Comparison of ENCODE assay signal across 21 mouse cellular contexts in the genomic region with DNA sequence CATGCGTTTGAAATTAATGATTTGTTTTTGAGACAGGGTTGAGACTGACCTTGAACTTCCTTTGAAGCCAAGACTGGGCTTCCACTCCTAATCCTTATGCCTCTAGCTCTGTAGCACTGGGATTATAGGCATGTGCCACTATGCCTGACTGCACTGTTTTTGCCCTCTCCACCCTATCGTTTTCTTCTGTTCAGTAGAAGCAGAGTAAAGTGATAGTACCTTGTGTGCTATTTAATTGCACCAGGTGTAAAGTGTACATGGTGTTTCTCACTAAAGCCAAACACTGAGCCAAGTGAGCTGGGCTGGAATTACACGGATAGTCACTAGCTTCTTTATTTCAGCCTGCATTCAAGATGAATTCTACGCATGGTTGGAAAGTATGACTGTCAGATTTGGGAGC. TPM values are rescaled to one million over a fixed set of nuclear protein-coding genes. Genes with fewer than 3 reads are reported as not detected.
DNase-seq lines count a peak whose midpoint lies in the region; ATAC-seq and TF ChIP-seq lines count a peak whose summit lies in the region.
"Had no signal": no experiment of that assay in that cellular context is flagged by ENCODE, and none has a peak within 500 bp of the region (broad histone marks: within the 10 kb centered on the region; RNA-seq: fewer than 3 reads in every experiment).

No protein-coding gene starts in this region.

- peaks cover 0 to 12% of the 10 kb centered on the region in 2 experiments; a peak in 1 of 4 replicates for H3K4me1 ChIP-seq in heart, embryonic 14.5 days (ENCODE audit: control insufficient read depth in 2 of 2, insufficient read depth in 2 of 2, low read length in 2 of 2)
- peaks cover 11% of the 10 kb centered on the region for H3K4me1 ChIP-seq in kidney, adult 2 months (ENCODE audit: control insufficient read depth, insufficient read depth, low read length)
- 0 out of 2 replicates have a peak, but pooled peaks cover 3% of the 10 kb centered on the region for H3K4me1 ChIP-seq in kidney, embryonic 14.5 days (ENCODE audit: control insufficient read depth, insufficient read depth, low read length)
- H3K4me1 ChIP-seq in midbrain, embryonic 13.5 days (replicated peaks) = peaks cover 11% of the 10 kb centered on the region; the same call in 1 of the 2 replicates
- no peaks in the 10 kb centered on the region for H3K4me1 ChIP-seq in midbrain, embryonic 10.5 days
- H3K4me1 ChIP-seq: embryonic facial prominence, embryonic 12.5 days had no signal

- no peak for TF ChIP-seq POLR2A in kidney, adult 2 months (IDR thresholded peaks at IDR 0.05; ENCODE audit: low read depth, low read length)

- no peak for DNase-seq in gastrocnemius, adult 2 months
- no peak for DNase-seq in gastrocnemius, postnatal 4 days (ENCODE audit: low spot score in 2 of 2)
- DNase-seq in heart, postnatal 25 days (ENCODE audit: low spot score) = no peak
- no peak for DNase-seq in kidney, adult 2 months
- DNase-seq in midbrain, embryonic 10.5 days (ENCODE audit: low spot score) = no peak
- DNase-seq: adrenal gland, postnatal 10 days; cerebellum, adult 11 months; cerebellum, adult 8-10 months; cerebellum, postnatal 14 days; embryo, embryonic 11 days; forebrain, postnatal 0 days; gastrocnemius, postnatal 25 days; heart, adult 18-20 months; kidney, adult 18-20 months had no signal

- no peaks in the 10 kb centered on the region for H3K9me3 ChIP-seq in heart, embryonic 14.5 days (ENCODE audit: control insufficient read depth, low read length)
- H3K9me3 ChIP-seq in kidney, embryonic 14.5 days (ENCODE audit: control insufficient read depth, low read length) = no peaks in the 10 kb centered on the region
- H3K9me3 ChIP-seq in midbrain, embryonic 13.5 days = no peaks in the 10 kb centered on the region
- no peaks in the 10 kb centered on the region for H3K9me3 ChIP-seq in midbrain, embryonic 10.5 days (replicated peaks)
- H3K9me3 ChIP-seq: embryonic facial prominence, embryonic 12.5 days; forebrain, embryonic 13.5 days; hindbrain, embryonic 13.5 days had no signal

- WGBS in heart, embryonic 14.5 days = 72% methylated on average over 4 of the region's 4 CpGs
- WGBS in kidney, adult 2 months = 51% methylated on average over 4 of the region's 4 CpGs
- WGBS in kidney, embryonic 14.5 days = 65% methylated on average over 4 of the region's 4 CpGs
- WGBS in midbrain, embryonic 13.5 days = 83% methylated on average over 4 of the region's 4 CpGs
- WGBS in midbrain, embryonic 10.5 days = 93% methylated on average over 4 of the region's 4 CpGs

- TF ChIP-seq CTCF in gastrocnemius, adult 2 months (IDR thresholded peaks at IDR 0.05) = no peak
- no peak for TF ChIP-seq CTCF in kidney, adult 2 months (conservative IDR thresholded peaks at IDR 0.05; ENCODE audit: insufficient read depth, insufficient read length, low read depth, low read length)

- no peaks in the 10 kb centered on the region for H3K36me3 ChIP-seq in heart, embryonic 14.5 days (ENCODE audit: control insufficient read depth, insufficient read depth, low read length)
- no peaks in the 10 kb centered on the region for H3K36me3 ChIP-seq in kidney, adult 2 months (ENCODE audit: control insufficient read depth, insufficient read depth, low read length)
- H3K36me3 ChIP-seq in kidney, embryonic 14.5 days (ENCODE audit: control insufficient read depth, insufficient read depth, low read length) = 0 out of 2 replicates have a peak, but pooled peaks cover 2% of the 10 kb centered on the region
- no peaks in the 10 kb centered on the region for H3K36me3 ChIP-seq in midbrain, embryonic 13.5 days
- H3K36me3 ChIP-seq in midbrain, embryonic 10.5 days = 0 out of 2 replicates have a peak, but pooled peaks cover 3% of the 10 kb centered on the region
- H3K36me3 ChIP-seq: embryonic facial prominence, embryonic 12.5 days; hindbrain, embryonic 13.5 days had no signal

- H3K27me3 ChIP-seq in heart, embryonic 14.5 days (ENCODE audit: control insufficient read depth, insufficient read depth, low read length) = no peaks in the 10 kb centered on the region
- H3K27me3 ChIP-seq in kidney, adult 2 months (replicated peaks; ENCODE audit: control insufficient read depth, insufficient read depth, low read length) = no peaks in the 10 kb centered on the region
- H3K27me3 ChIP-seq in kidney, embryonic 14.5 days (ENCODE audit: control insufficient read depth, insufficient read depth, low read length) = no peaks in the 10 kb centered on the region
- no peaks in the 10 kb centered on the region for H3K27me3 ChIP-seq in midbrain, embryonic 13.5 days
- no peaks in the 10 kb centered on the region for H3K27me3 ChIP-seq in midbrain, embryonic 10.5 days (ENCODE audit: low read depth, poor library complexity, severe bottlenecking)
- H3K27me3 ChIP-seq: embryonic facial prominence, embryonic 12.5 days; forebrain, embryonic 13.5 days; hindbrain, embryonic 13.5 days had no signal

- no peak overlapping the region for H3K9ac ChIP-seq in heart, embryonic 14.5 days (ENCODE audit: low read length)
- H3K9ac ChIP-seq in kidney, embryonic 14.5 days (ENCODE audit: low read depth, low read length) = no peak overlapping the region
- no peak overlapping the region for H3K9ac ChIP-seq in midbrain, embryonic 13.5 days (replicated peaks)
- H3K9ac ChIP-seq: embryonic facial prominence, embryonic 12.5 days; forebrain, embryonic 13.5 days; forebrain, postnatal 0 days; hindbrain, embryonic 13.5 days had no signal

- peak overlapping the region; percentile 48 for H3K27ac ChIP-seq in gastrocnemius, adult 2 months
- peak overlapping the region; percentile 33 to 62; a peak in 3 of 4 replicates for H3K27ac ChIP-seq in heart, embryonic 14.5 days (replicated peaks in 1 of 2; ENCODE audit: control insufficient read depth in 1 of 2, insufficient read depth in 1 of 2, low read depth in 2 of 2, low read length in 2 of 2)
- H3K27ac ChIP-seq in kidney, adult 2 months (ENCODE audit: insufficient read depth, low read depth, low read length) = peak overlapping the region; percentile 68
- no peak overlapping the region for H3K27ac ChIP-seq in kidney, embryonic 14.5 days (ENCODE audit: low read depth, low read length)
- 0 out of 2 replicates have a peak overlapping the region, but pooled peaks have one; percentile 3 for H3K27ac ChIP-seq in midbrain, embryonic 13.5 days
- no peak overlapping the region for H3K27ac ChIP-seq in midbrain, embryonic 10.5 days (replicated peaks)
- H3K27ac ChIP-seq: embryonic facial prominence, embryonic 12.5 days; forebrain, embryonic 13.5 days; hindbrain, embryonic 13.5 days; hindbrain, postnatal 0 days had no signal

- no peak for ATAC-seq in heart, embryonic 14.5 days (ENCODE audit: insufficient number of reproducible peaks, insufficient read depth, low FRiP score, low read depth)
- ATAC-seq in kidney, embryonic 14.5 days (ENCODE audit: low FRiP score, low TSS enrichment) = no peak
- no peak for ATAC-seq in midbrain, embryonic 13.5 days
- ATAC-seq: forebrain, embryonic 13.5 days; forebrain, postnatal 0 days; hindbrain, postnatal 0 days had no signal

- intact Hi-C loops in gastrocnemius, adult 2 months (cut with DNase I) = no loop called here
- intact Hi-C loops in heart, postnatal 25 days (cut with DNase I) = no loop called here

- H3K4me3 ChIP-seq in gastrocnemius, adult 2 months = no peak overlapping the region
- no peak overlapping the region for H3K4me3 ChIP-seq in heart, embryonic 14.5 days (ENCODE audit: control insufficient read depth in 1 of 2, insufficient read depth in 1 of 2, low read depth in 1 of 2, low read length in 2 of 2)
- no peak overlapping the region for H3K4me3 ChIP-seq in kidney, adult 2 months (ENCODE audit: insufficient read depth, low read depth, low read length)
- no peak overlapping the region for H3K4me3 ChIP-seq in kidney, embryonic 14.5 days (ENCODE audit: low read length)
- H3K4me3 ChIP-seq in midbrain, embryonic 13.5 days (replicated peaks) = no peak overlapping the region
- no peak overlapping the region for H3K4me3 ChIP-seq in midbrain, embryonic 10.5 days
- H3K4me3 ChIP-seq: embryonic facial prominence, embryonic 12.5 days; forebrain, embryonic 13.5 days; hindbrain, embryonic 13.5 days had no signal

- H3K4me2 ChIP-seq in heart, embryonic 14.5 days (ENCODE audit: low read length) = no peak overlapping the region
- H3K4me2 ChIP-seq in kidney, embryonic 14.5 days (replicated peaks; ENCODE audit: low read depth, low read length) = no peak overlapping the region
- H3K4me2 ChIP-seq in midbrain, embryonic 13.5 days (replicated peaks) = no peak overlapping the region
- H3K4me2 ChIP-seq: embryonic facial prominence, embryonic 12.5 days; forebrain, embryonic 13.5 days; hindbrain, embryonic 13.5 days had no signal

RNA-seq across cellular contexts. Expression of a gene that starts 35.9 kb away (rescaled TPM):
- 1 to 10 TPM; 3.7 to 7.1 TPM for total RNA-seq in gastrocnemius, adult 2 months (2021)
- total RNA-seq in gastrocnemius, postnatal 4 days (2021) = 10 to 100 TPM; 22.6 to 25.7 TPM
- polyA plus RNA-seq in heart, embryonic 14.5 days (2014; fragmentation: Nextera tagmentation; extraction: Ambion mirVana) = 18.0 and 18.6 TPM in 2 replicates
- 10 to 100 TPM; 20.1 to 29.1 TPM for total RNA-seq in heart, postnatal 25 days (2021)
- polyA plus RNA-seq in kidney, adult 2 months (2012; rRNA removed) = 5.3 and 7.1 TPM in 2 replicates
- polyA plus RNA-seq in kidney, embryonic 14.5 days (2014; fragmentation: Nextera tagmentation; extraction: Ambion mirVana) = 20.5 and 35.5 TPM in 2 replicates
- polyA plus RNA-seq in midbrain, embryonic 13.5 days (2015; fragmentation: Nextera tagmentation; extraction: Ambion mirVana) = 37.5 and 38.2 TPM in 2 replicates
- polyA plus RNA-seq in midbrain, embryonic 10.5 days (2016; fragmentation: Nextera tagmentation; extraction: Ambion mirVana) = 19.0 and 21.2 TPM in 2 replicates

Comparison
In these comparisons a context has a peak if more than half of its experiments do, and no peak if none do; other contexts are left out.
1. H3K27ac ChIP-seq: peak in gastrocnemius, adult 2 months (single experiment), heart, embryonic 14.5 days (2 of 2), kidney, adult 2 months (single experiment) and midbrain, embryonic 13.5 days (single experiment); none in kidney, embryonic 14.5 days (single experiment) and midbrain, embryonic 10.5 days (single experiment).